Mouse (Mus musculus) liver, adult 2 months (tissue): ENCODE measurements at regions not wholly inside any gene's neighbourhood (a gene's known extent, or its start where the extent isn't known, plus 50 kb on each side); places are given as distances from the start of the nearest gene placed in this dataset.

ENCODE experiments used
- CTCF ChIP-seq: fragments of 200-500 bp; IDR thresholded peaks from 2 replicates; pipeline ENCODE4 v1.5.1; 2011; ENCODE audit warnings: low read depth, low read length, control low read depth
- POLR2A ChIP-seq: fragments of 200-500 bp; IDR thresholded peaks from 2 replicates; pipeline ENCODE4 v1.6.1; 2011; ENCODE audit warnings: low read length, control low read depth; ENCODE audit not compliant: insufficient read depth; ENCODE audit errors: extremely low read depth

DNA sequence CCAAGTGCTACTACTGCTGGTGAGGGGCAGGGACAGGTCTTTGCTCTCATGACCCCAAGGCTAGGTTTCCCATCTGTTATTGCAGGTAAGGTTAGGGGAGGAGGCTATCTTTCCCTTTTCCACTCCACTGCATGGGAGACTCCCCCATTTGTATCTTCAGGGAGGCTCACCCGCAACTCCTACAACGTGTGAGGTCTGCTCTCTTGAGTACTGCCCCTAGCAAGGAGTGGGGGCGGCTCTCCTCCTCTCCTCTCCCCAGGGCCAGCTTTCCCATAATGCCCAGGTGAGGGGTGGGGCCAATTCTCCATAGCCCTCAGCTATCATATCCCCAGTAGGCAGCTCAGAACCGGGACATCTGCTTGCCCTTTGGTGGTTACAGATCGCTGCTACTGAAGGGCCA, 113.9 kb upstream of the Tenm3 start:
- TF ChIP-seq CTCF (no peak), POLR2A (no peak)
